Comparison of ENCODE assay signal across 8 mouse cellular contexts in genomic region chrX:20617903-20618399, GRCm38 (mm10). TPM values are rescaled to one million over a fixed set of nuclear protein-coding genes. Genes with fewer than 3 reads are reported as not detected.
DNase-seq lines count a peak whose midpoint lies in the region; ATAC-seq and TF ChIP-seq lines count a peak whose summit lies in the region.

No protein-coding gene starts in this region.

- TF ChIP-seq POLR2A in limb, embryonic 14.5 days (IDR thresholded peaks at IDR 0.05; ENCODE audit: borderline replicate concordance, extremely low read depth, insufficient read depth, insufficient read length): no peak

- TF ChIP-seq EP300 in heart, postnatal 0 days (IDR thresholded peaks at IDR 0.05; ENCODE audit: low read depth): no peak

- H3K27me3 ChIP-seq in heart, postnatal 0 days (ENCODE audit: control insufficient read depth, insufficient read depth, low read length): no peaks in the 10 kb centered on the region
- H3K27me3 ChIP-seq in limb, embryonic 14.5 days (ENCODE audit: control insufficient read depth, insufficient read depth, low read length): no peaks in the 10 kb centered on the region
- H3K27me3 ChIP-seq in midbrain, embryonic 15.5 days (replicated peaks): no peaks in the 10 kb centered on the region

- peak overlapping the region; percentile 95 for H3K27ac ChIP-seq in heart, postnatal 0 days (ENCODE audit: low read depth)
- H3K27ac ChIP-seq in limb, embryonic 14.5 days (replicated peaks; ENCODE audit: low read depth, low read length): peak overlapping the region; percentile 85
- peak overlapping the region; percentile 91 for H3K27ac ChIP-seq in midbrain, embryonic 15.5 days

- peaks cover 5% of the 10 kb centered on the region for H3K36me3 ChIP-seq in heart, postnatal 0 days (replicated peaks; ENCODE audit: control insufficient read depth, insufficient read depth, low read length)
- H3K36me3 ChIP-seq in limb, embryonic 14.5 days (ENCODE audit: control insufficient read depth, insufficient read depth, low read length): peaks cover 15% of the 10 kb centered on the region
- H3K36me3 ChIP-seq in midbrain, embryonic 15.5 days (replicated peaks): no peaks in the 10 kb centered on the region

- no peak for TF ChIP-seq CTCF in heart, postnatal 0 days (IDR thresholded peaks at IDR 0.05; ENCODE audit: low read depth)

- H3K9ac ChIP-seq in heart, postnatal 0 days (replicated peaks; ENCODE audit: low read depth, low read length): peak overlapping the region; percentile 70
- peak overlapping the region; percentile 61 for H3K9ac ChIP-seq in limb, embryonic 14.5 days (ENCODE audit: low read depth, low read length, severe bottlenecking)
- H3K9ac ChIP-seq in midbrain, embryonic 15.5 days: peak overlapping the region; percentile 57

- WGBS in heart, postnatal 0 days: 11% methylated on average over 31 of the region's 31 CpGs
- WGBS in limb, embryonic 14.5 days: 20% methylated on average over 31 of the region's 31 CpGs
- 19% methylated on average over 31 of the region's 31 CpGs for WGBS in midbrain, embryonic 15.5 days

- no peaks in the 10 kb centered on the region for H3K9me3 ChIP-seq in heart, postnatal 0 days (replicated peaks; ENCODE audit: control insufficient read depth, low read length)
- no peaks in the 10 kb centered on the region for H3K9me3 ChIP-seq in limb, embryonic 14.5 days (ENCODE audit: control insufficient read depth, low read length)
- H3K9me3 ChIP-seq in midbrain, embryonic 15.5 days: no peaks in the 10 kb centered on the region

- no peaks in the 10 kb centered on the region for H3K4me1 ChIP-seq in heart, postnatal 0 days (ENCODE audit: control insufficient read depth, insufficient read depth)
- no peaks in the 10 kb centered on the region for H3K4me1 ChIP-seq in limb, embryonic 14.5 days (ENCODE audit: control insufficient read depth, insufficient read depth, low read length)
- peaks cover 22% of the 10 kb centered on the region for H3K4me1 ChIP-seq in midbrain, embryonic 15.5 days

- DNase-seq in adrenal gland, postnatal 25 days: peak; percentile 29
- DNase-seq in adrenal gland, postnatal 10 days: no peak
- peak; percentile 20 for DNase-seq in urinary bladder, postnatal 25 days (ENCODE audit: low spot score)
- no peak for DNase-seq in urinary bladder, postnatal 10 days (ENCODE audit: low spot score)
- DNase-seq in heart, postnatal 0 days (ENCODE audit: low spot score): no peak
- peak; percentile 17 for DNase-seq in limb, embryonic 14.5 days (ENCODE audit: low spot score)
- DNase-seq in thymus, postnatal 14 days: peak; percentile 73

- H3K4me3 ChIP-seq in heart, postnatal 0 days (ENCODE audit: low read depth, low read length): peak overlapping the region; percentile 72
- peak overlapping the region; percentile 56 for H3K4me3 ChIP-seq in limb, embryonic 14.5 days (replicated peaks; ENCODE audit: low read length)
- H3K4me3 ChIP-seq in midbrain, embryonic 15.5 days: peak overlapping the region; percentile 57

- H3K4me2 ChIP-seq in heart, postnatal 0 days (ENCODE audit: low read depth, low read length): peak overlapping the region; percentile 67
- H3K4me2 ChIP-seq in limb, embryonic 14.5 days (replicated peaks; ENCODE audit: low read depth, low read length, severe bottlenecking): peak overlapping the region; percentile 55
- H3K4me2 ChIP-seq in midbrain, embryonic 15.5 days: peak overlapping the region; percentile 51

- ATAC-seq in heart, postnatal 0 days (ENCODE audit: insufficient read depth, low read depth): peak; percentile 7
- ATAC-seq in limb, embryonic 14.5 days (ENCODE audit: low FRiP score, low read depth): peak; percentile 11
- ATAC-seq in midbrain, embryonic 15.5 days (replicated peaks): peak; percentile 68

RNA-seq across cellular contexts. Expression of gene Ndufb11, which starts 0.5 kb away (rescaled TPM):
- 325 and 354 TPM in 2 replicates for total RNA-seq in adrenal gland, postnatal 25 days (2021)
- 100 to 1,000 TPM; 446 to 511 TPM for total RNA-seq in adrenal gland, postnatal 10 days (2021)
- total RNA-seq in heart, postnatal 0 days (2014; rRNA removed; ENCODE audit: low replicate concordance): 426 and 506 TPM in 2 replicates
- 979 and 1,041 TPM in 2 replicates for polyA plus RNA-seq in heart, postnatal 0 days (2015; fragmentation: Nextera tagmentation; extraction: Ambion mirVana)
- polyA plus RNA-seq in limb, embryonic 14.5 days (2012; rRNA removed): 133 and 173 TPM in 2 replicates
- polyA plus RNA-seq in limb, embryonic 14.5 days (2014; fragmentation: Nextera tagmentation; extraction: Ambion mirVana): 249 and 262 TPM in 2 replicates
- polyA plus RNA-seq in midbrain, embryonic 15.5 days (2015; fragmentation: Nextera tagmentation; extraction: Ambion mirVana): 182 and 192 TPM in 2 replicates

RNA-seq across cellular contexts. Expression of gene Rbm10, which starts 0.6 kb away (rescaled TPM):
- 36.6 and 44.7 TPM in 2 replicates for total RNA-seq in adrenal gland, postnatal 25 days (2021)
- 10 to 100 TPM; 31.3 to 34.2 TPM for total RNA-seq in adrenal gland, postnatal 10 days (2021)
- total RNA-seq in heart, postnatal 0 days (2014; rRNA removed; ENCODE audit: low replicate concordance): 45.6 and 55.8 TPM in 2 replicates
- polyA plus RNA-seq in heart, postnatal 0 days (2015; fragmentation: Nextera tagmentation; extraction: Ambion mirVana): 21.0 and 24.1 TPM in 2 replicates
- 73.6 and 86.5 TPM in 2 replicates for polyA plus RNA-seq in limb, embryonic 14.5 days (2012; rRNA removed)
- 51.7 and 56.8 TPM in 2 replicates for polyA plus RNA-seq in limb, embryonic 14.5 days (2014; fragmentation: Nextera tagmentation; extraction: Ambion mirVana)
- 64.3 and 64.9 TPM in 2 replicates for polyA plus RNA-seq in midbrain, embryonic 15.5 days (2015; fragmentation: Nextera tagmentation; extraction: Ambion mirVana)

RNA-seq across cellular contexts. Expression of gene Uba1, which starts 40.2 kb away (rescaled TPM):
- 472 and 515 TPM in 2 replicates for total RNA-seq in adrenal gland, postnatal 25 days (2021)
- 100 to 1,000 TPM; 307 to 320 TPM for total RNA-seq in adrenal gland, postnatal 10 days (2021)
- 258 and 314 TPM in 2 replicates for total RNA-seq in heart, postnatal 0 days (2014; rRNA removed; ENCODE audit: low replicate concordance)
- polyA plus RNA-seq in heart, postnatal 0 days (2015; fragmentation: Nextera tagmentation; extraction: Ambion mirVana): 100 and 105 TPM in 2 replicates
- 246 and 331 TPM in 2 replicates for polyA plus RNA-seq in limb, embryonic 14.5 days (2012; rRNA removed)
- polyA plus RNA-seq in limb, embryonic 14.5 days (2014; fragmentation: Nextera tagmentation; extraction: Ambion mirVana): 181 and 183 TPM in 2 replicates
- 412 and 423 TPM in 2 replicates for polyA plus RNA-seq in midbrain, embryonic 15.5 days (2015; fragmentation: Nextera tagmentation; extraction: Ambion mirVana)

Comparison
In these comparisons a context has a peak if more than half of its experiments do, and no peak if none do; other contexts are left out.
1. DNase-seq: peak in adrenal gland, postnatal 25 days (single experiment), urinary bladder, postnatal 25 days (single experiment), limb, embryonic 14.5 days (single experiment) and thymus, postnatal 14 days (single experiment); none in adrenal gland, postnatal 10 days (single experiment), urinary bladder, postnatal 10 days (single experiment) and heart, postnatal 0 days (single experiment).
2. ATAC-seq: peak in every context shown above with its lines; median percentile 68 in midbrain, embryonic 15.5 days; 11 in limb, embryonic 14.5 days; 7 in heart, postnatal 0 days.
3. Peak in every context shown above with its lines, with median percentiles within 50 percentile points of each other: H3K27ac ChIP-seq, H3K4me2 ChIP-seq, H3K4me3 ChIP-seq and H3K9ac ChIP-seq.